Mouse (Mus musculus) kidney, adult 2 months (tissue): ENCODE measurements around the gene 2610318N02Rik.

ENCODE experiments used
- CTCF ChIP-seq: fragments of 200-500 bp; conservative IDR thresholded peaks from 2 replicates; pipeline ENCODE4 v1.5.1; 2011; ENCODE audit warnings: low read depth, mild to moderate bottlenecking, control low read depth, low read length, moderate library complexity, mixed read lengths; ENCODE audit not compliant: insufficient read depth, insufficient read length
- POLR2A ChIP-seq: fragments of 200-500 bp; IDR thresholded peaks from one replicate; pipeline ENCODE4 v1.6.1; 2011; ENCODE audit warnings: low read depth, low read length, control low read depth

- no peak for TF ChIP-seq CTCF
- no peak for TF ChIP-seq POLR2A
Measured at GRCm38 (mm10) chr16:17151874-17152273, 26.9 kb upstream of the 2610318N02Rik start.
